Mouse (Mus musculus) adrenal gland, postnatal 4 days (tissue): ENCODE data around the gene Lbh. TPM values are rescaled to one million over a fixed set of nuclear protein-coding genes. Genes with fewer than 3 reads are reported as not detected.

Source experiments
- DNase-seq, 2 experiments: peaks; one replicate each; pipeline ENCODE4 v3.0.0; 2021 to 2022; ENCODE audit warnings: low spot score in 2 of 2, mixed read lengths in 2 of 2
- long read RNA-seq, 2 experiments: library from polyadenylated mRNA; stranded (forward); transcript quantifications; one replicate each; pipeline ENCODE4 v2.0.0; 2021
- total RNA-seq, 2 experiments: library from RNA; stranded (reverse); gene quantifications; 2 replicates each; pipeline ENCODE4 v1.2.3; 2021

Gene Lbh
- 10 to 100 TPM; 69.9 to 88.9 TPM for total RNA-seq
- long read RNA-seq, experiment 1, partial matches to known transcripts = 0 of 5 reads
- long read RNA-seq, experiment 1, other reads (novel, unspliced or antisense) = 5 of 5 reads
- long read RNA-seq, experiment 2, partial matches to known transcripts = 1 of 17 reads
- long read RNA-seq, experiment 2, other reads (novel, unspliced or antisense) = 16 of 17 reads

GRCm38 (mm10) chr17:72918053-72918452 lies at the start of gene Lbh:
TSS of gene Lbh (plus strand) at chr17:72918305.
- peak; percentile 73 to 84 for DNase-seq

DNA sequence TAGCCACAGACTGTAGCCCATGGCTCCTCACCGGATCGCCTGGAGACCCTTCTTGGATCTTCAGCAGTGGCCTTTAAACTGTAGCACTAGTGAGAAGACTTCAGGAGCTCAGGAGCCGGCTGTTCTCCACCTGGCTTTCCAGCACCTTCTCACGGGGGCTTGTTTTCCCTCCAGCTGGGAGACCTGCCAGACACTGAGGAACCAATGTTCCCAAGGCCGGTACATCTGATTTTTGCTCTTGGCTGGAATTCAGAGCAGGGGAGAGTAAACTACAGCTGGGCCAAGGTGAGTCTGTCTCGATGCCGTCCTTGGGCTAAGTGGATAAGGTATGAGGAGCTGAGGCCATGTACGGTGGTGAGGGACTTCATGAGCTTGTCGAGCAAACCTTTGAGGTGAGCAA lies 39.1 kb upstream of the Lbh start:
- no peak for DNase-seq

DNA sequence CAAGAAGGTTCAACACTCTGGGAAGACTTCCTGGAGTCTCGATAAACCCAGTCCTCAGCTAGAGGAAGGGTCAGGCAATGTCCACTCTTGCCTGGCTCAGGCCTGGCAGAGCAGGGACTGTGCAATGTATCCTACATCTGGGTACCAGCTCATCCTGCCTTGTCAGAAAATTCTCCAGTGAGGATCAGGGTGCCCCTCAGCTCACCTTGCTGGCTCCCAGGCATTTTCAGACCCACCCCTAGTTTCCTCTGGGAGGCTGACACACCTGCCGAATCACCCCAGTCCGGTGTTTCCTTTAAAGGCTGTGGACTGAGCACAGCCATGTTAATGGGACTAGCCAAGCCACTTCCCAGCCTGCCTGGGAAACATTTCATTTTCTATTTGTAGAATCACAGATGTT lies 37.9 kb upstream of the Lbh start:
- no peak for DNase-seq

- DNase-seq = no peak
Measured at GRCm38 (mm10) chr17:72881051-72881450, 37.1 kb upstream of the Lbh start.

GRCm38 (mm10) chr17:72881804-72882203 lies 36.3 kb upstream of the Lbh start:
- no peak for DNase-seq

- no peak for DNase-seq
Measured at GRCm38 (mm10) chr17:72889556-72890397, 28.3 kb upstream of the Lbh start.

- DNase-seq = no peak
Measured at GRCm38 (mm10) chr17:72890398-72890898, 27.7 kb upstream of the Lbh start.

GRCm38 (mm10) chr17:72891556-72891955 lies 26.5 kb upstream of the Lbh start:
- DNase-seq = no peak

DNA sequence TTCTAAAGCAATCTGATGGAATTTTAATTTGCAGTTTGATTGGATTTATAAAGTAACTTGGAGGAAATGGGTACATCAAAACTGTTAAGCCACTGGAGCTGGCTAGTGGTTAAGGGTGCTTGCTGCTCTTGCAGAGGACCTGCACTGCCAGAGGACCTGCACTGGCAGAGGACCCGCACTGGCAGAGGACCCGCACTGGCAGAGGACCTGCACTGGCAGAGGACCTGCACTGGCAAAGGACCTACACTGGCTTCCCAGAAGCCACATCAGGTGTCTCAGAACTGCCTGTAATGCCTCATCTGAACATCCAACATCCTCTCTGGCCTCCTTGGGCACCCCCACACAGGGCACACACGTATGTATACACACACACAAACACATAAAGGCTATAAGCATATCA lies 22.6 kb upstream of the Lbh start:
- no peak for DNase-seq

DNA sequence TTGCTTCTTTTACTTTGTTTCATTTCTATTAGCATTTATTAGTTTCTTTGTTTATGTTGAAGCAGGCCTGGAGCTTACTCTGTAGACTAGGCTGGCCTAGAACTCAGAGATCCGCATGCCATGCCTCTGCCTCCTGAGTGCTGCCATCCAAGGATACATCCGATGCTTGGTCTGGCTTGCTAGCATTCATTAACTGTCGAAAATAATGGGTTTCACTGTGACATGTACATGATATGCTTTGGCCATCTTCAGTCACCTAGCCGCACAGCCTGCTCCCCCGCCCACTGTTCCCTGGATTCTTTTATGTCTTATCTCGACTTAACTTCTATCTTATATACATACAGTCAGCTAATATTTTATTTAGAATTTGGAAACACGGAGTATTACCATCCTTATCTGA lies 21.0 kb upstream of the Lbh start:
- DNase-seq = no peak

DNA sequence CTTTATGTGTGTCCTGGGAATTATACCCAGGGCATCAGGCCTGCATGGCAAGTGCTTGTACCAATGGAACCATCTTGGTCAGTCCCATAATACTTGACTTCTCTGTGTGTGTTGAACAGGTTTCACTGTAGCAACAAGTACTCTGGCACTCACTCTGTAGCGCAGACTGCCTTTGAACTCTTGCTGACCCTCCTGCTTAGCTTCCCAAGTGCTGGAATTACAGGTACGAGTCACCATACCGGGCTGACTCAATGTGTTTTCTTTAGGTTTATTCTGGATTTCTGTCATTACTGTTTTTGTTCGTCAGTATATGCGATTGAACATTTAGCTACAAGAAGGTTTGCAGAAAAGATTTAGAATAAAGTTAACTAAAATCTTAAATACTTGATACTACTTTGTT lies 20.1 kb upstream of the Lbh start:
- DNase-seq = no peak

DNA sequence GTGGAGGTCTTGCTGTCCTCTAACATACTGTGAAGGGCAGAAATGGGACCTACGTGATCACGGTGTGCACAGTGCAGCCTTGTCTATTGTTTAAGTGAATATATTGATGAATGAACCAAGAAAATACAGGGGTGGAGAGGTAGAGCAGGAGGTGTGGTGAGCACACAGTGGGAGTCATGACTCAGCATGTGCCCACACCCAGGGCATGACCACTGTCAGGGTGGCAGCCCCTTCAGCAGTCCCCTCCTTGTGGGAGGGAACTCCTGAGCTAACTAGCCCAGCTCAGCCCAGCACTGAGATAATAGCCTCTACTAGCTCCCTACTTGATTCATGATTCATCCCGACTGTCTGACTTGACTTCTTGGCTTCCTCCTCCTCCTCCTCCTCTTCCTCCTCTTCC lies 19.3 kb upstream of the Lbh start:
- no peak for DNase-seq

- DNase-seq = no peak
Measured at GRCm38 (mm10) chr17:72901021-72901420, 17.1 kb upstream of the Lbh start.

GRCm38 (mm10) chr17:72901705-72902104 lies 16.4 kb upstream of the Lbh start:
- DNase-seq = no peak

DNA sequence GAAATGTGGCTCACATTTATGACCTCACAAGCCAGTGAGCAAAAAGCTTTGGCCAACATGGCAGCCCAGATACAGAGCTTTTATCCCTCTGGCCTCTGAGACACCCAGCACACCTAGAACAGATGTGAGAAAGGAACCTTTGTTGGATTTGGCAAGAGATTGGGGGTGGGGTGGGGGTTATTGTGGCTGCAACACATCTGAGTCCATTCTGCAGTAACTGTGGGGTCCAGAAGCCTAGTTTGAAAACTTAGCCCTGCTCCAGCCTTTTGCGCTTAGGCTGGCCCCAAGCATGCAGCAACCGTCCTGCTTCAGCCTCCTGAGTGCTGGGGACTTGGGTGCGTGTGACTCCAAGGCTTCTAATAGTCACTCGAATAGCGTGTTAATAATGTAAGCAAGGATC lies 14.8 kb upstream of the Lbh start:
- no peak for DNase-seq

GRCm38 (mm10) chr17:72903921-72904421 lies 14.1 kb upstream of the Lbh start:
- DNase-seq = no peak

GRCm38 (mm10) chr17:72904873-72905272 lies 13.2 kb upstream of the Lbh start:
- DNase-seq = no peak

- DNase-seq = no peak
Measured at GRCm38 (mm10) chr17:72906231-72906896, 11.7 kb upstream of the Lbh start.

- no peak for DNase-seq
Measured at GRCm38 (mm10) chr17:72907211-72907610, 10.9 kb upstream of the Lbh start.

- no peak for DNase-seq
Measured at GRCm38 (mm10) chr17:72907777-72908176, 10.3 kb upstream of the Lbh start.

GRCm38 (mm10) chr17:72908561-72908960 lies 9.5 kb upstream of the Lbh start:
- DNase-seq = no peak
